Mouse (Mus musculus) megakaryocyte, embryonic 14.5 days (primary cell): ENCODE data around the gene Fgf18. TPM values are rescaled to one million over a fixed set of nuclear protein-coding genes. Genes with fewer than 3 reads are reported as not detected.

ENCODE experiments used
- H3K27me3 ChIP-seq: replicated peaks from 2 replicates; pipeline ENCODE3; 2012; ENCODE audit warnings: inconsistent platforms
- H3K36me3 ChIP-seq: replicated peaks from 2 replicates; pipeline ENCODE3; 2012; ENCODE audit warnings: low read length, inconsistent platforms, mixed read lengths
- H3K4me1 ChIP-seq: 2 replicates; pipeline ENCODE4 v1.6.1; 2012; ENCODE audit warnings: inconsistent platforms
- H3K4me3 ChIP-seq: replicated peaks from 2 replicates; pipeline ENCODE3; 2012; ENCODE audit warnings: moderate library complexity, mild to moderate bottlenecking, inconsistent platforms
- H3K9me3 ChIP-seq: 2 replicates; pipeline ENCODE4 v1.6.1; 2012; ENCODE audit warnings: inconsistent platforms
- FLI1 ChIP-seq: IDR thresholded peaks from 2 replicates; pipeline ENCODE4 v1.6.1; 2012; ENCODE audit warnings: low read length, inconsistent platforms, mixed read lengths
- GATA1 ChIP-seq: IDR thresholded peaks from 3 replicates; pipeline ENCODE4 v1.6.1; 2012; ENCODE audit warnings: mixed read lengths, low read length, inconsistent platforms, borderline replicate concordance
- polyA plus RNA-seq: library from polyadenylated mRNA; stranded (reverse); fragments of >175 nt; gene quantifications from 2 replicates; pipeline ENCODE4 v1.2.3, GENCODE M21; 2012; ENCODE audit warnings: low replicate concordance; ENCODE audit not compliant: insufficient read depth

Fgf18 gene
- polyA plus RNA-seq, 1 experiment = not detected

DNA sequence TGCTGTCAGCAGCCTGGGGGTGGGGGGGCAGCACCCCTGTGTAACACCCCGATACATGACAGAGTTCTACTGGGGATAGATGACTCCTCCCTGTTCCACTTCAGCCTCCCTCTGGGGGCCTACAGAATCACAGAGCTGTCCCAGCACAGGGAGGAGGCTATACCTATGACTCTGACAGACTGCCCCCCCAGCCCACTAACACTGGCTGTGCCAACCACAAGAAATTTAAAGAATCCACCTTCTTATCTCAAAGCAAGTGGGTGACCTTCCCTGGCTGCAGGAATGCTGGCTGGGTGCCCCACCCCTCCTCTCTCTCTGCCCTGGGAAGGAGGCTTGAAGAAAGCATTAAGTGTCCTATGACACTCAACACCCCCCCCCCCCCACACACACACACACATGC lies 4.4 kb downstream of the Fgf18 start:
- TF ChIP-seq GATA1 (no peak), FLI1 (no peak)
- Histone ChIP-seq H3K27me3 (peaks cover 95% of the 10 kb centered on the region), H3K4me1 (peaks cover 22% of the 10 kb centered on the region), H3K9me3 (no peaks in the 10 kb centered on the region), H3K4me3 (no peak overlapping the region), H3K36me3 (no peaks in the 10 kb centered on the region)

DNA sequence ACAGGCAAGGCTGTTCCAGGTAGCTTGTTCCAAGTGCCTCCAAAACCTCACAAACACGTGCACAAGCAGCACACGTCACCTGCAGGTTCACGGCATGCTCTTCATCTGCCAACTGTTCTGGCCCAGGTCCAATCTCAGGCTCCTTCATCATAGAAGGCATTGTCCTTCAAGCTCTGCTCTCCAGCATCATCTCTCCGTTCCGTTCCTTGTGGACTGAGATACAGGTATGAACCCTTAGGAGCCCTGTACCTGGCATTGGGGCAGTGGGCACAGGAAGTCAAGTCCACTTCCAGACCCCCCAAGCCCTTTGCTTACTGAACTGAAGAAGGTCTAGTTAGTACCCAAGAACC lies 7.1 kb downstream of the Fgf18 start:
- no peak for TF ChIP-seq GATA1
- TF ChIP-seq FLI1 = no peak
- Histone ChIP-seq H3K4me3 (no peak overlapping the region), H3K9me3 (no peaks in the 10 kb centered on the region), H3K36me3 (no peaks in the 10 kb centered on the region), H3K4me1 (peaks cover 8% of the 10 kb centered on the region; the same call in 1 of the 2 replicates), H3K27me3 (peaks cover 93% of the 10 kb centered on the region)

DNA sequence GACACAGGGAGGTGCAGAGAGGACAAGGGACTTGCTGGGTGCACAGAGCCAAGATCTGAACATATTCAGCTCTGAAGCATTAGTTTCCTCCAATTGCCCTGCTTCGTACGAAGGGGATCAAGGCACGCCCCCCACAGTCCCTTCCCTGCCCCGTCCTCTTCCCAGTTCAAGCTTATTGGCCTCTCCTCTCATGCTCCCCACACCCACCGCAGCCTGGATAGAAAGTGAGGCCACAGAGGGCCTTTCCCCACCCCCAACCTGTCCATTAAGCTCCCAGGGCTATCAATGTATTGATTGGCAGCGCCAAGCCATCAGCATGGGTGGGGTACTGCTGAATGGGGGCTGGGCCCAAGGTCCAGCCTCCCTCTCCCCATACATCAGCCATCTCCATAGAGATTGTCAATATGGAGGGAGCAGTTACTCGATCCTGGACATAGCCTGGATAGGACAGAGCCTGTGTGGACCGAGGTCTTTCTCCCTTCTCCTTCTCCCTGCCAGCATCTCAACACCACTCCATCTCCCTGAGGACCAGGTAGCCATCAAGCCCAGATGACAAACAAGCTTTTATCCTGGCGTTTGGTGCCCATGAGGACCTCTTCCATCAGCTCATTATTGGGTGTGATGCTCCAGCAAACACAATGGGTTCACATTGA lies 7.6 kb downstream of the Fgf18 start:
- Histone ChIP-seq H3K4me3 (no peak overlapping the region), H3K9me3 (no peaks in the 10 kb centered on the region), H3K36me3 (no peaks in the 10 kb centered on the region), H3K27me3 (peaks cover 91% of the 10 kb centered on the region), H3K4me1 (peaks cover 7% of the 10 kb centered on the region; the same call in 1 of the 2 replicates)
- TF ChIP-seq GATA1 (no peak), FLI1 (no peak)

DNA sequence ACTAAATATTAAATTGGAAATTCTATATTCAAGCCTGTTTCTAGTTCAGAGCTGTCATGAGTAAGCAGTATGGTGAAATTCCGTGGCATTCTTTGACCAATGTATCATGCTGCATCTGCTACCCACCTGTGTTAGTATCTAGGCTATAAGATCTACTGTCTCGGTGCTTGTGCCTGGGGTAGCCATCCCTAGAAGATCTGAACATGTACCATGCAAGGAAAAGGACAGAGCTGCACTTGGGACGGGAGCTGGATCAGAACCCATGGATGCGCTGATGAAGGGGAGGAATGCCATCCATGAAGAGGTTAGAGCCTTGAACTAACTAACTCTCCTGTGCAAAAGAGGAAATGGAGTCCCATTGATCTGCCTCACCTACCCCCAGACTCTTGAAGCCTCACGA lies 8.5 kb downstream of the Fgf18 start:
- Histone ChIP-seq H3K36me3 (no peaks in the 10 kb centered on the region), H3K4me1 (0 out of 2 replicates have a peak, but pooled peaks cover under 1% of the 10 kb centered on the region), H3K9me3 (no peaks in the 10 kb centered on the region), H3K27me3 (peaks cover 87% of the 10 kb centered on the region), H3K4me3 (no peak overlapping the region)
- TF ChIP-seq FLI1 (no peak), GATA1 (no peak)

DNA sequence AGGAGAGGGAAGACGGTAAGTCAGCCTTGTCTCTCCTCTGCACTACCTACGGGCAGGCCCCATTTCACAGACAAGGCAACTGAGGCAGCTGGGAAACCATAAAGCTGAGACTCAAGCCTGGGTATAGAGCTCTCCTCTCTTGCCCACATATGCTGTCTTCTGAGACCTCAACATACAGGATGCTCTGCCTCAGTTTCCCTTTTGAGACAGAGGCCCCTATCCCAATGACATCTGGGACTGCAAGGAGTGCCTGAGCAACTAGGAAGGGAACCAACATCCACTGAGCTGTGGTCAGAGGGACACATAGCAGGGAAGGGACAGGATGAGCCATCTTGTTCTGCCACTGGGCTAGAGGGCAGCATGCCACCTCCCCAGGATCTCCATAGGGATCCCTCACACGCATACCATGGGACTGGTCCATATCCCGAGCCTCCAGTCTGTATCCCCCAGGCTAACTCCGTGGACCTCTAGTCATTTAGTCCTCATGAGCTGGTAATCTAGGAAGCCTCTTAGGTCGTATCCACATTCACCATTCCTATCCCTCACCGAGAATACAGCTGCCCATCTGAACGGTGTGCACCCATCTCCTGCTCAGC lies 12.7 kb downstream of the Fgf18 start:
- Histone ChIP-seq H3K9me3 (no peaks in the 10 kb centered on the region), H3K36me3 (no peaks in the 10 kb centered on the region), H3K27me3 (peaks cover 74% of the 10 kb centered on the region), H3K4me1 (no peaks in the 10 kb centered on the region), H3K4me3 (no peak overlapping the region)
- no peak for TF ChIP-seq GATA1
- no peak for TF ChIP-seq FLI1

DNA sequence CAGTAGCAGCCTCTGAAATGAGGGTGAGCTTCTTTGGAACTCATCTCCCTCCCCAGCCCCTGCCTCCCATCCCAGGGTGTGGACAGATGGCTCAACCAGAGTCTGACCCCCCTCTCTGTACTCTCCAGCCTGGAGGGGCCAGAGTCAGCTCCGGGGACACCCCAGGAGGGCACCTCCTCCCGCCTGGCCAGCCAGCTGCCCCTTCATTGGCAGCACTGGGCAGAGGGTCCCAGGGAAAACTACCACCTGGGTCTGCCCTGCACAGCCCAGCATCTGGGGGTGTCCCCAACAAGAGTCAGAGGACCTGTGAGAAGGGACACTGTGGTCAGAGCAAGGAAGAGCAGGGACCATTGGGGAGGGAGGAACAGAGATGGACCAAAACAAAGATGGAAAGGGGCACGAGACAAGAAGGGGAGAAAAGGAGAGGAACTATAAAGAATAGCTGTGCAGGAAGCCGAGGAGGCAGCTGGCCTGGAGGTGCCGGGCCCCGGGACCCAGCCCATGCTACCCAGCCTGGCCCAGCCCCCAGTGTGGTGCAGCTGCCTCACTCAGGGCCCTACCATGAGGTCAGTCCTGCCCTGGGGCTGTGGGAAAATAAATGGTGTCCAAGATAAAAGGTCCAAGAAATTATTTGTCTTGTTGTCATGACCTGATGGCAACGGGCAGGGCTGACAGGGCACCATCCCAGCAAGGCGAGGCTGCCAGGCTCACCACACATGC lies 14.4 kb downstream of the Fgf18 start:
- Histone ChIP-seq H3K4me1 (no peaks in the 10 kb centered on the region), H3K9me3 (peaks cover 8% of the 10 kb centered on the region), H3K36me3 (no peaks in the 10 kb centered on the region), H3K4me3 (no peak overlapping the region), H3K27me3 (peaks cover 64% of the 10 kb centered on the region)
- TF ChIP-seq FLI1 = no peak
- no peak for TF ChIP-seq GATA1

DNA sequence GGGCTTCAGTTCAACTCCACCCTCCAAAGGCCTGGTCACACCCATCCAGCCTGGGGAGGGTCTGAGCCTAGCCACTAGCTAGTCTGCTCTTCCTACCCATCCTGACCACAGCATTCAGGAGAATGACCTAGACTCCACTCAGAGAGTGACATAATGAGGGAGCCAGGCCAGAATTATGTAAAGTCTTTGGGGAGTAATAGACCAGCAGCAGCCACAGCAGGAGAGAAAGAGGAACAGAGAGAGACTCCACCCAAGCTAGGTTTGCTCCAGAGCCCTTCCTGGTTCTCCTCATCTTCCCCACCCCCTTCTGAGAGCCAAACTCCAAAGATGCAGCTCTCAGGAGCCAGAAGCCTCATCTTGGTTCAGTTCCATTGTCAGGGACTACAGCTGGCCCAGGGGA lies 20.1 kb downstream of the Fgf18 start:
- Histone ChIP-seq H3K27me3 (peaks cover 58% of the 10 kb centered on the region), H3K36me3 (no peaks in the 10 kb centered on the region), H3K4me3 (no peak overlapping the region), H3K9me3 (peaks cover 9% of the 10 kb centered on the region), H3K4me1 (peaks cover 9% of the 10 kb centered on the region)
- TF ChIP-seq GATA1 (no peak), FLI1 (no peak)

DNA sequence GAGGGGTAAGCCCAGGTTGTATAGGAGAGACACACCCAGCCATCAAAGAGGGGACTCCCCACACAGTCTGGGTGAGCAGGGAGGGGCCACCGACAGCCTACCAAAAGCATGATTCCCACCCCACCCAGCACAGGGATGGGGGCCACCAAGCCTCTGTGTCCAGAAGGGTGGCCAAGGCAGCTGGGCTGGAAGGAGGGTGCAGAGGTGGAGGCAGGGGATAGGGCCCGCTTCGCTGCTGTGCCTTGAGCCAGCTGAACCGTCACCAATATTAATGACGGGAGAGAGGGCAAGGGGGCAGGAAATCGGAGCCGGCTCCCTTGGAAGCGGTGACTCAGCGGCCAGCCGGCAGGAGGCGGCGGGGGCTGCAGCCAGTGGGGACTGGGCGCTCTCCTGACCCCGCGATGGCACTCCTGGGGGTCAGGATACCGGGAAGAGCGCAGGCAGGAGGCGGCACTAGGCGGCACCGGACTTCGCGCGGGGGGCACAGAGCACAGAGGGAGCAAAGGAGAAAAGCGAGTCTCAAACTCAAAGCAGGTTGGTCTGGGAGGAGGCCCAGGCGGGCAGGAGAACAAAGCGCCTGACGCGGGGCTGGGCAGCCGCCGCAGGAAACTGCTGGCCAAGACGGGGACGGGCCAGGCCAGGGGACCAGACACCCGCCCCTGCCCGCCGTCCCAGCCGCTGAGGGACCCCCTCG lies 24.5 kb downstream of the Fgf18 start:
- H3K9me3 ChIP-seq = no peaks in the 10 kb centered on the region; the same call in 1 of the 2 replicates
- H3K36me3 ChIP-seq = no peaks in the 10 kb centered on the region
- H3K4me3 ChIP-seq = peak overlapping the region; percentile 69
- H3K27me3 ChIP-seq = peaks cover 75% of the 10 kb centered on the region
- no peak for TF ChIP-seq GATA1
- no peak for TF ChIP-seq FLI1
- H3K4me1 ChIP-seq = peaks cover 9% of the 10 kb centered on the region

DNA sequence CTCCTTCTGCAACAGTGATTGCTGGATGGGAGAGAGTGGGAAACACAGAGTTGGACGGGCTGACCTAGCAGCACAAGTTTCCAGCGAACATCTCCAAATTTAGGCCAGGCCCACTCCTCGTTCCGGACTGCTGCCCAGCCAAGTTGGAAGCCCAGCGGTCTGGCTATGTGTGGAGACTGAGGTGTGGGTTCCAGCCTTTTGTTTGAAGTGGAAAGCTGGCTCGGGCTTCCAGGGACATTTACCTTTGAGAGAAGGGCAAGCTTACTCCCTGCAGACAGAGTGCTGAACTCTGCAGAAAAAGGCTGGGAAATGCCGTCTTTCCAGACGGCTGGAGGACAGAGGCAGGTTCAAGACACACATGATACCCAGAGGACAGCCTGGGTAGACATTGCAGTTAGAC lies 27.6 kb downstream of the Fgf18 start:
- Histone ChIP-seq H3K27me3 (peaks cover 71% of the 10 kb centered on the region), H3K4me3 (no peak overlapping the region)
- no peak for TF ChIP-seq FLI1
- TF ChIP-seq GATA1 = no peak

DNA sequence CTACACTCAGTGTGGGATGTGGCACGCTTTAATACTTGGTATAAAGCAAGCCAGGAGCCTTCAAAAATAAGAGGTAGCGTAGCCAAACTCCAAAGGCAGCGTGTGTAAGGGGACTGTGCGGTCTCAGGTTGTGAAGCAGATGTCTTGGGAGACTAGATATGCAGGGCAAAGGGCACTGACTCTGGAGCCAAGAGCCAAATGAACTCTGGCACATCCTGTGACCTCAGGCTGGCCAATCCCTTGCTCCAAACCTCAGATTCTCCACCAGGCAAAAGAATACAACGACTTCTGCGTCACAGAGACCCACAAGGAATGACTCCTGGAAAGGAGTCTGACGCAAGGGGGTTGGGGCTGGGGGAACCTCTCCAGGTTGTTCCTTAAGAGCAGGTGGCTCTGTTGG lies 28.1 kb downstream of the Fgf18 start:
- Histone ChIP-seq H3K4me1 (peaks cover 9% of the 10 kb centered on the region), H3K9me3 (no peaks in the 10 kb centered on the region), H3K27me3 (peaks cover 70% of the 10 kb centered on the region), H3K4me3 (no peak overlapping the region), H3K36me3 (no peaks in the 10 kb centered on the region)
- TF ChIP-seq FLI1 = no peak
- no peak for TF ChIP-seq GATA1

More for the DNA sequence above, 27.6 kb downstream of the Fgf18 start:
- Histone ChIP-seq H3K4me1 (peaks cover 9% of the 10 kb centered on the region), H3K36me3 (no peaks in the 10 kb centered on the region), H3K9me3 (no peaks in the 10 kb centered on the region)

DNA sequence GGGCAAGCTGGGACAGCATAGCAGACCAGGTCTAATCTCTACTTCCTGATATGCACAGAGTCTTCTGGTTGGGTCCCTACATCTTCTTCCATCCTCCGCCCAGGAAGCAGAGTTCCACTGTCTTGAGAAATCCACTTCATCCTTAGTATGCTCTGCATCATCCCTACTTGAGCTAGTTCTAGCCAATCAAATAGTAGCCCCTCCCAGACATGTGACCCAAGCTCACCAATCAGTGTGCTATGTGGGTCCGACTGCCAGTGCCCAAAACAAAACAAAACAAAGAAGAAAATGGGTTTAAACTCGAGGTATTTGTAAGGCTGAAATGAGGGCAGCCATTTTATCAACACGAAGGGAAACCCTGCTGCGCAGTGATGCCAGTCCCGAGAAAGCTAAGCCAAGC lies 28.7 kb downstream of the Fgf18 start:
- Histone ChIP-seq H3K36me3 (no peaks in the 10 kb centered on the region), H3K4me1 (peaks cover 9% of the 10 kb centered on the region), H3K4me3 (no peak overlapping the region), H3K9me3 (no peaks in the 10 kb centered on the region), H3K27me3 (peaks cover 63% of the 10 kb centered on the region)
- TF ChIP-seq FLI1 (no peak), GATA1 (no peak)
